Mouse (Mus musculus) monocyte, adult 5-6 weeks (primary cell): ENCODE results near the gene Slc26a11. TPM values are rescaled to one million over a fixed set of nuclear protein-coding genes. Genes with fewer than 3 reads are reported as not detected.

ENCODE experiments used
- ATAC-seq: fragments of 153-309, 156-312 bp; replicated peaks from 2 replicates; pipeline ENCODE4 v1.8.0; 2017; ENCODE audit warnings: mild to moderate bottlenecking; ENCODE audit not compliant: low TSS enrichment, insufficient number of reproducible peaks, severe bottlenecking, poor library complexity, low FRiP score
- total RNA-seq: library from RNA; stranded (forward); fragments of 200-1000, 200-491, 200-594 nt; gene quantifications from 3 replicates; pipeline ENCODE4 v1.2.3, GENCODE M21; 2017

Gene Slc26a11
- total RNA-seq = 8.4 to 16.4 TPM (median 13.5 TPM) in 3 replicates

GRCm38 (mm10) chr11:119355443-119356385 lies at the start of gene Slc26a11, which contains the start of gene Sgsh:
TSS of gene Slc26a11 (plus strand) at chr11:119355557.
TSS of gene Sgsh (minus strand) at chr11:119355536.
- ATAC-seq = peak; percentile 78

GRCm38 (mm10) chr11:119306762-119307657 lies 48.3 kb upstream of the Slc26a11 start:
- no peak for ATAC-seq

- ATAC-seq = no peak
These were observed 47.8 kb upstream of the Slc26a11 start, which contains the start of gene Card14 for GRCm38 (mm10) chr11:119307658-119307867. TSS of gene Card14 (plus strand) at chr11:119307768.

- no peak for ATAC-seq
These were observed 47.4 kb upstream of the Slc26a11 start for GRCm38 (mm10) chr11:119307916-119308315.

GRCm38 (mm10) chr11:119310621-119311020 lies 44.7 kb upstream of the Slc26a11 start:
- ATAC-seq = no peak

- ATAC-seq = no peak
These were observed 41.0 kb upstream of the Slc26a11 start for GRCm38 (mm10) chr11:119314252-119314936.

GRCm38 (mm10) chr11:119316720-119317119 lies 38.6 kb upstream of the Slc26a11 start:
- ATAC-seq = no peak

- no peak for ATAC-seq
These were observed 32.8 kb upstream of the Slc26a11 start for GRCm38 (mm10) chr11:119322521-119322920.

GRCm38 (mm10) chr11:119325068-119325467 lies 30.3 kb upstream of the Slc26a11 start:
- no peak for ATAC-seq

- no peak for ATAC-seq
These were observed 24.8 kb upstream of the Slc26a11 start for GRCm38 (mm10) chr11:119330592-119330991.

GRCm38 (mm10) chr11:119331970-119332369 lies 23.4 kb upstream of the Slc26a11 start:
- ATAC-seq = no peak

GRCm38 (mm10) chr11:119338271-119339059 lies 16.9 kb upstream of the Slc26a11 start:
- ATAC-seq = no peak

- no peak for ATAC-seq
These were observed 16.2 kb upstream of the Slc26a11 start for GRCm38 (mm10) chr11:119339179-119339578.

- ATAC-seq = peak; percentile 85
These were observed 15.7 kb upstream of the Slc26a11 start for GRCm38 (mm10) chr11:119339637-119340036.

GRCm38 (mm10) chr11:119344178-119344577 lies 11.2 kb upstream of the Slc26a11 start:
- no peak for ATAC-seq

GRCm38 (mm10) chr11:119344865-119345264 lies 10.5 kb upstream of the Slc26a11 start:
- ATAC-seq = no peak

- no peak for ATAC-seq
These were observed 8.2 kb upstream of the Slc26a11 start for GRCm38 (mm10) chr11:119347125-119347524.

GRCm38 (mm10) chr11:119352113-119352512 lies 3.2 kb upstream of the Slc26a11 start:
- ATAC-seq = peak; percentile 33
